Mouse (Mus musculus) spleen, postnatal 14 days (tissue): ENCODE data around the gene Chmp5.

Experiments
- DNase-seq, 2 experiments: peaks; one replicate each; pipeline ENCODE4 v3.0.0; 2021 to 2022; ENCODE audit warnings: low spot score in 2 of 2

The Chmp5 gene

DNA sequence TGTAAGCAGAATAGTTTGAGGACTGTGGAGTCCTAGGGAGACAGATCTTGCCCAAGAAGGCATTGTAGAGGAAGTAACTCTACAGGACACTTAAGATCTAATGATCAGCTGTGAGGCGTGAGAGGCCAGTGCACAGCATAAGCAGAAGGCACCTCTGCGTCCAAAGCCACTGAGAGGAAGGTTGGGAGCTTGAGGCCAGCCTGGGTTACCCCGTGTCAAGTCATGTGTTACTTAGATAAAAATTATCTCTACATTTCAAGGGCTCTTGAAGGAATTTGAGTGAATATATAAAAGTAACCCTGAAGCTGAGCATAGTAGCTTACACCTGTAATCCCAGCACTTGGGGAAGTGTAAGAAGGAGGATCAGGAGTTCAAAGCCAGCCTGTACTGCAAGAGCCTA lies 65.1 kb downstream of the Chmp5 start:
- no peak for DNase-seq
